Mouse (Mus musculus): ENCODE data around the gene Slc45a1. TPM values are rescaled to one million over a fixed set of nuclear protein-coding genes. Genes with fewer than 3 reads are reported as not detected.

Gene Slc45a1
- under 1 TPM; 0.73 to 0.79 TPM for total RNA-seq (2021)
- long read RNA-seq, experiment 1, partial matches to known transcripts, result 0 of 1 reads
- long read RNA-seq, experiment 1, other reads (novel, unspliced or antisense), result 0 of 1 reads
- long read RNA-seq, experiment 2, result 0 reads

DNA sequence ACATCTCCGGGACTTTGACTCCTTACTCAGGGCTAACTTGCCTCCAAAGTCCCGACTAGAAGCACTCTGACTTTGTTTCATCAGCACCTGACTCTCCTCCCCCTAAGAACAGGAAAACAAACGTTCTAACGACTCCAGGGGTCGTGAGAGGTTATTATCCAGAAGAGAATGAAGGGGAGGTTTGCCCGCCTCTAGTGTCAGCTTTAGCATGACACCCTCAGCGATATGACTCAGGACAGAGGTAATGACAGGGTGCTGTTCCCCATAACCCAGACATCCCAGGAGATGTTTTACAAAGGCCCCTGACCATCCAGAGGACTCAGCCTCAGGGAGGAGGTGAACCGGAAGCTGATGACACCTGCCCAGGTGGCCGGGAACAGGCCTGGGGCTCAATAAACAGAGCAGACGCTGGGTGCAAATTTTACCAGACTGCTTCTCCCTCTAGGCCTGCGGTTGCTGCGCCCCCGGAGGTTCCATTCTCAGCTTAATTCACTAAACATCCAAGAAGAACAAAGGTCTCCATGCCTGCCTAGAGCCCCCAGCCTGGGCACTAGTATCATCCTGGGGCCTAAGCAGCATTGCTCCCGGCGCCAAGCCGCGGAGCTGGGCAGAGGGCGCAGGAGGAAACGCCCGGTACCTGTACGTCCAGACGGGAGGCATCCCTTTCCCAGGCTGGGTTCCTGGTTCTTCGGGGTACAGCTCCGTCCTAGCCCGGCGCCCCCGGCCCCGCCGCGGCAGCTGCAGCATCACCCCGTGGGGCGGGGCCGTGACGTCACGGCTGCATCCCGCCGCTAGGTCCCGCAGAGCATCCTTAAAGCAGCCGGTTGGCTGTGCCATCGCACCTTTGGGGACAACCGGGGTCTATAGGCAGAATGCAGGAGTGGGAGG is at the start of gene Slc45a1:
Gene Slc45a1, minus strand, starts transcription at position 785 of the 888 bp plus-strand sequence.
- DNase-seq, result no peak

GRCm38 (mm10) chr4:150700849-150701248 is 48.9 kb upstream of the Slc45a1 start:
- DNase-seq, result no peak

GRCm38 (mm10) chr4:150694434-150695108 is 42.6 kb upstream of the Slc45a1 start:
- no peak for DNase-seq

DNA sequence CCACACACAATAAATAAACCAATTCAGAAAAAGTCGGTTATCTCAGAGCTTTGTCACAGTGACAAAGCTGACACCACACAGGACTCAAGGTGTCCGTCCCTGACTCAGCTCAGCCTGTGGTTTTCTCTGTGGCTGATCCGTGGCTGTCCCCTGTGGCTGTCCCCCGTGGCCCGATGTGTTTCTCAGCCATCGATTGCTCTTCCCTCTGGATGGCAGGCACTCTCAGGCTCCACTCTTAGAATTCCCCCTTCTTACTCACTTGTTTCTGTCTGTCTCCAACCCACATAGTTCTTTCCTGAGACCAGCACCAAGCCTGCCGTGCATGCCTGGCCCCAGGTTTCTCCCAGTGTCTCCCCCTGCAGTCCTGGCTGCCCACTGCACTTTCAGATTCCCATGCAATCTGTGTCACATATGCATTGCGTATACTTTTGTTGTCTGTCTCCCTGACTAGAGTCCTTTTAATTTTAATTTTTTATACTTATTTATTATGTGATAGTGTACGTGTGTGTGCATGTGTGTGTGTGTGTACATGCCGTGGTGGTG is 41.0 kb upstream of the Slc45a1 start:
- no peak for DNase-seq

DNA sequence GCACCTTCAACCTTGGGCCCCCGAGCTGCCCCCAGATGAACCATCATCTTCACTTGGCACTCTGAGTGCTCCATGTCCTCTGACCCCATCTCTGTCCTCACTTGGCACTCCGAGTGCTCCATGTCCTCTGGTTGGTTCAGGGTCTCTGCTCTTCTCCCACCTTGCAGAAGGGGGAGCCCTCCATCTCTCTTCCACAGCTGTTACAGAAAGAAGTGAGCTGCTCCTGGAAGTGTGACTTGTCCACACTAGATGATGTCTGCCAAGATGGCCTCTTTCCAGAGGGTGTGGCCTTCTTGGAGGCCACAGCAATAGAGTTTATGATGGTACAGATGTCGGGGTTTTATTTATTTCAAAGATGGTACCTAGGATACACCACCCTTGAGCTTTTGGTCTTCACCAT is 38.8 kb upstream of the Slc45a1 start:
- peak; percentile 60 to 75 for DNase-seq

GRCm38 (mm10) chr4:150689553-150689952 is 37.6 kb upstream of the Slc45a1 start:
- DNase-seq, result no peak

GRCm38 (mm10) chr4:150687126-150687753 is 35.3 kb upstream of the Slc45a1 start:
- no peak for DNase-seq

- DNase-seq, result no peak
Measured at GRCm38 (mm10) chr4:150686538-150686937, 34.6 kb upstream of the Slc45a1 start.

DNA sequence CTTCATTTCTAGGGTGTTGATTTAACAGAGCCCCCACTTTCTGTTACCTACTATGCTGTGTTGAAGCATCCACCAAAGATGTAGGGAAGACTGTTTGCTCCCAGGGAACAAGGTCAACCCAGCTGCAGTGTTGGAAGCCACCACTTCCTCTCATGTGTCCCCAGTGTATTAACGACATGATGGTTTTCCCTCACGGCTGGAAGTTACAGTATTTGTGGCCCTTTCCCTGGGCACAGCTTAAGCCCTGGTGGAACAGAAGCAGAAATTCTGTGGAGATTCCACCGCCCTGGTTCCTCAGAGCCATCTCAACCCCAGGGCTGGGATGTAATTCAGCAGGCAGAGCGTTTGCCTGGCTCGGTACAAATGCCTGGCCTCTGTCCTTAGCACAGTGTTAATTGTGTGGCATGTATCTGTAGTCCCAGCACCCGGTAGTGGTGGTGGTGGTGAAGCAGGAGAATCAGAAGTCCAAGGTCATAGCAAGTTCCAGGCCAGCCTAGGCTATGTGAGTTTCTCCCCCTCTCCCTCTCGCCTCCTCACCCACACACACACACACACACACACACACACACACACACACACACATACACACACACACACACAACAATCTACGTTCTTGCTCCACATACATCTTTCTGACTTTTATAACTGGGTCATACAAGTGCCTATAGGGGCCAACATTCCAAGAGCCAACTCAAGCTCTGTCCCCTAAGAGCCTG is 34.0 kb upstream of the Slc45a1 start:
- DNase-seq, result no peak

GRCm38 (mm10) chr4:150685043-150685777 is 33.2 kb upstream of the Slc45a1 start:
- peak; percentile 39 to 43 for DNase-seq

DNA sequence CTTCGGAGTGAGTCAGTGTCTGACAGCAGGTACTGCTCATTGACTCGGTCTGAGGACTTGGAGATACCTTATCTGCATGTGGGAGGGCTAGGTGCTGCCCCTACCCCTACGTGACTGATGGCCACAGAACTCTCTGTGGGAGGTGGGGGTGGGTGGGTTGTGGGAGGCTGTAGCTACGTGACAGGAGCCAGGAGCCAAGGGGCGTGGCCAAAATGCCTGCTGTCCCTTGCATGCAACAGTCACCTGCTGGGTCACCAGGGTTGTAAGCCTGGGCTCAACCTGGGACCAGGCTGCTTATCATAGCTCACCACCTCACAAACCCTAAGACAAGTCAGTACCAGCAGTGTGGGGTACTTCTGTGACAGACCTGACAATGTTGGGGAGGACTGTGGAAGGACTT is 28.4 kb upstream of the Slc45a1 start:
- DNase-seq, result no peak

- DNase-seq, result no peak
Measured at GRCm38 (mm10) chr4:150678789-150679188, 26.8 kb upstream of the Slc45a1 start.

GRCm38 (mm10) chr4:150677846-150678224 is 25.9 kb upstream of the Slc45a1 start:
- DNase-seq, result no peak

DNA sequence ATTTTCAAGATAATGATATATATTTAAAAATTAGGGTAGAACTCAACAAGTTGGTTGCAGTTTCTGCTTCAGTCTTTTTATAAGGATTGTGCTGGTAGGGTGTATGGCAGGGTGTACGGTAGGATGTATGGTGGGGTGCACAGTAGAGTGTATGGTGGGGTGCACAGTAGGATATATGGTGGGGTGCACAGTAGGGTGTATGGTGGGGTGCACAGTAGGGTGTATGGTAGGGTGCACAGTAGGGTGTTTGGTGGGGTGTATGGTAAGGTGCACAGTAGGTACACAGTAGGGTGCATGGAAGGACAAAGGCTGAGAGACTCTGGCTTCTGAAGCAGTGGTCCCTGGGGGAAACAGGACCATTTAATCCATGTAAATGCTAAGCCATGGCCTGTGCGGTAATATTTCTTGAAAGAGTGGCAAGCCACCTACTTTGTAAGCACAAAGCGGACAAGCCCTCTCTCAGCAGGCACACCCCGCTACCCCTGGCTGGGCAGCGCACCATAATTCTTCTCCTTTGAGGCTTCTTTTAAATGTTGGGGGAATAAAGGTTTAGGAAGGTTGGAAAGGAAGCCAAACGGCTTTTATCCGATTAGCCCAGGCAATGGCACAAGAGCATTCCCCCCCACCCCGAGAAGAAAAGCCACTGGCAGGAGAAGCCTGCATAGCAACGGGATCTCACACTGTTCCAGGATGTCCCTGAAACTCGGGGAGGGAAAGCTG is 25.3 kb upstream of the Slc45a1 start:
- no peak for DNase-seq

DNA sequence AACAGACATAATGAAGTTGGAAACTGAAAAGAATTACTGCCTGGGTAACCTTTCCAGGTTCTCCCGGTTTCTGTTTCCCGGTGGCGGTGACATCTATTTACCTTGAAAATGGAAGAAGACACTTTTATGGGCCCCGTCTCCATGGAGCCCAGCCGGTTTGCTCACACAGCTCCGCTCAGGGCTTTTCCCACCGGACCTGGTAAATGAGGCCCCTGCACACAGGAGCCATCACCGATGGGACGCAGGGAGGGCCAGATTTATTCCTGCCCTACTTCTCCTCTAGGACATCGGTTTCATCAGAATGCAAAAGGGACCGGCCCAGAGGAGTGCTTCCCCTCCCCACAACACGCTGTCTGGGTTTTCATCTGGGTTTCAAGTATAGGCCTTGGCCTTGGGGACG is 24.1 kb upstream of the Slc45a1 start:
- peak; percentile 25 for DNase-seq

DNA sequence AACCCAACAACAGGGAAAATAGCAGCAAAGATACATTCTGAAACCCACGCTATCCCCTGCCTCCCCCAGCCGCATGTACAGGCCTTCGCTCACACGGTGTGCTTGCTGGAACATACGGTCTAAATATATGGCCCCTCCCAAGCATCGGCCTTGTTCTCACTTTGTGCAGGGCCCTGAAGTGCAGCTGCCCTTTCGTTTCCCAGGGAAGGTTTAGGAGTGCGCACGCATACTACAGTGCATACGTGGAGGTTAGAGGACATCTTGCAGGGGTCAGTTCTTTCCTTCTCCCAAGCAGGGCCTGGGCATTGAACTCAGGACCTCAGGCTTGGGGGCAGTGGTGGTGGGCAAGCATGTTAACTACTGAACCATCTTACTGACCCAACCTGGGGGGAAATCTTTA is 23.3 kb upstream of the Slc45a1 start:
- DNase-seq, result no peak

GRCm38 (mm10) chr4:150665806-150666205 is 13.8 kb upstream of the Slc45a1 start:
- DNase-seq, result no peak

- peak; percentile 27 to 28 for DNase-seq
Measured at GRCm38 (mm10) chr4:150664726-150665125, 12.8 kb upstream of the Slc45a1 start.

GRCm38 (mm10) chr4:150663192-150663591 is 11.2 kb upstream of the Slc45a1 start:
- DNase-seq, result peak; percentile 36 to 42

GRCm38 (mm10) chr4:150661886-150662285 is 9.9 kb upstream of the Slc45a1 start:
- DNase-seq, result no peak

Data from adrenal gland, postnatal 36 days (tissue).